Mouse (Mus musculus) adrenal gland, adult 8-10 months (tissue): ENCODE data around the gene Olfr1181. TPM values are rescaled to one million over a fixed set of nuclear protein-coding genes. Genes with fewer than 3 reads are reported as not detected.
"Not testable (repeated sequence)": the region's sequence is repeated elsewhere in the genome, so short reads cannot be mapped to it uniquely, and the experiment has no call there.

Experiments used
- DNase-seq: peaks from one replicate; pipeline ENCODE4 v3.0.0; 2022
- total RNA-seq, 4 experiments: library from RNA; stranded (reverse); gene quantifications; 2 replicates each; pipeline ENCODE4 v1.2.4; 2022

Olfr1181 gene
- total RNA-seq = not detected

GRCm38 (mm10) chr2:88426071-88426470, at the start of gene Olfr1181:
Gene Olfr1181 (minus strand): TSS chr2:88426171.
- DNase-seq = no peak

GRCm38 (mm10) chr2:88454567-88454966, 28.6 kb upstream of the Olfr1181 start, which contains the start of gene Olfr1183:
Gene Olfr1183 (plus strand): TSS chr2:88454867.
- not testable (repeated sequence) for DNase-seq

GRCm38 (mm10) chr2:88449031-88449430, 23.1 kb upstream of the Olfr1181 start, which contains the start of gene Gm13757:
Gene Gm13757 (minus strand): TSS chr2:88449131.
- DNase-seq = no peak

GRCm38 (mm10) chr2:88419051-88419450, 6.9 kb downstream of the Olfr1181 start, which contains the start of gene Olfr1180:
Gene Olfr1180 (minus strand): TSS chr2:88419151.
- DNase-seq = no peak

GRCm38 (mm10) chr2:88406353-88406752, 19.6 kb downstream of the Olfr1181 start, which contains the start of gene Olfr1179:
Gene Olfr1179 (minus strand): TSS chr2:88406453.
- no peak for DNase-seq

GRCm38 (mm10) chr2:88386762-88387161, 39.2 kb downstream of the Olfr1181 start, which contains the start of gene Olfr1178:
Gene Olfr1178 (plus strand): TSS chr2:88387062.
- DNase-seq = no peak

Other genes with a start within 250 kb of the Olfr1181 start
- not detected for gene Olfr1168, start 244.3 kb downstream of the Olfr1181 start, total RNA-seq
- gene Olfr1170, start 197.8 kb downstream of the Olfr1181 start, total RNA-seq = not detected
- not detected for gene Olfr1173, start 146.3 kb downstream of the Olfr1181 start, total RNA-seq
- gene Olfr1174-ps, start 111.0 kb downstream of the Olfr1181 start, total RNA-seq = not detected
- gene Olfr1175-ps, start 99.0 kb downstream of the Olfr1181 start, total RNA-seq = under 1 TPM in 1 of 4 experiments, not detected in 3; 0.06 TPM
- not detected for gene Olfr1176, start 89.5 kb downstream of the Olfr1181 start, total RNA-seq
- not detected for gene Olfr1177-ps, start 79.7 kb downstream of the Olfr1181 start, total RNA-seq
- not detected for gene Olfr1178, start 39.1 kb downstream of the Olfr1181 start, total RNA-seq
- not detected for gene Olfr1179, start 19.7 kb downstream of the Olfr1181 start, total RNA-seq
- gene Olfr1180, start 7.0 kb downstream of the Olfr1181 start, total RNA-seq = not detected
- gene Gm13757, start 23.0 kb upstream of the Olfr1181 start, total RNA-seq = not detected
- gene Olfr1183, start 28.7 kb upstream of the Olfr1181 start, total RNA-seq = not detected
- gene Olfr1184, start 57.4 kb upstream of the Olfr1181 start, total RNA-seq = not detected
- not detected for gene Olfr1185-ps1, start 67.1 kb upstream of the Olfr1181 start, total RNA-seq
- gene Olfr1186, start 92.4 kb upstream of the Olfr1181 start, total RNA-seq = not detected
- gene Olfr1188, start 130.8 kb upstream of the Olfr1181 start, total RNA-seq = not detected
- not detected for gene Olfr1189, start 160.3 kb upstream of the Olfr1181 start, total RNA-seq
- not detected for gene Olfr1191-ps1, start 214.4 kb upstream of the Olfr1181 start, total RNA-seq
- not detected for gene Olfr1192-ps1, start 222.3 kb upstream of the Olfr1181 start, total RNA-seq
- not detected for gene Olfr1193, start 249.5 kb upstream of the Olfr1181 start, total RNA-seq